Mouse (Mus musculus) olfactory bulb, adult 2 months (tissue): Measurements from ENCODE around the gene Olfr212.

ENCODE experiments used
- CTCF ChIP-seq: fragments of 200-500 bp; IDR thresholded peaks from 2 replicates; pipeline ENCODE4 v1.5.1; 2012; ENCODE audit warnings: low read depth, mild to moderate bottlenecking, low read length, moderate library complexity; ENCODE audit not compliant: insufficient read depth
- POLR2A ChIP-seq: fragments of 200-500 bp; IDR thresholded peaks from 2 replicates; pipeline ENCODE4 v1.6.1; 2012; ENCODE audit warnings: mild to moderate bottlenecking, low read depth, low read length, moderate library complexity; ENCODE audit not compliant: insufficient read depth

GRCm38 (mm10) chr6:116495960-116496359, 10.4 kb upstream of the Olfr212 start:
- no peak for TF ChIP-seq CTCF
- no peak for TF ChIP-seq POLR2A
